Mouse (Mus musculus) CH12.LX (cell line): Measurements from ENCODE around the gene Nkx2-5. TPM values are rescaled to one million over a fixed set of nuclear protein-coding genes. Genes with fewer than 3 reads are reported as not detected.

ENCODE experiments used
- DNase-seq: peaks from one replicate; pipeline ENCODE4 v3.0.0-alpha.2; 2013; ENCODE audit errors: extremely low read depth
- H3K27ac ChIP-seq: 2 replicates; pipeline ENCODE4 v1.5.1; 2012; ENCODE audit warnings: low read depth, mild to moderate bottlenecking, control low read depth, moderate library complexity; ENCODE audit not compliant: insufficient read depth
- H3K27me3 ChIP-seq: replicated peaks from 2 replicates; pipeline ENCODE3; 2012; ENCODE audit warnings: inconsistent platforms
- H3K36me3 ChIP-seq, 2 experiments: replicated peaks in 1 of 2; 2 replicates each; pipeline versions ENCODE3 to v1.6.1; 2012; ENCODE audit warnings: inconsistent platforms in 1 of 2, low read length in 1 of 2, mild to moderate bottlenecking in 1 of 2, mixed read lengths in 1 of 2, moderate library complexity in 1 of 2; ENCODE audit not compliant: control insufficient read depth in 1 of 2, insufficient read depth in 1 of 2
- H3K4me1 ChIP-seq, 2 experiments: 2 replicates each; pipeline ENCODE4 v1.6.1; 2012; ENCODE audit warnings: inconsistent platforms in 1 of 2, moderate library complexity in 1 of 2; ENCODE audit not compliant: insufficient read depth in 2 of 2, control insufficient read depth in 1 of 2
- H3K4me2 ChIP-seq: 2 replicates; pipeline ENCODE4 v1.6.1; 2012; ENCODE audit warnings: low read depth, mild to moderate bottlenecking, control low read depth; ENCODE audit not compliant: poor library complexity, insufficient read depth, severe bottlenecking
- H3K4me3 ChIP-seq, 3 experiments: fragments of 150-350 bp in 1 of 3; sonication (generic) in 1 of 3; replicated peaks in 1 of 3; 2 replicates each; pipeline versions ENCODE3 to v1.5.1; 2011 to 2012; ENCODE audit warnings: low read depth in 2 of 3, low read length in 2 of 3, mild to moderate bottlenecking in 2 of 3, moderate library complexity in 2 of 3, control low read depth in 1 of 3, improper control_type of control experiment in 1 of 3, inconsistent platforms in 1 of 3, mixed read lengths in 1 of 3; ENCODE audit not compliant: poor library complexity in 1 of 3
- H3K79me2 ChIP-seq: replicated peaks from 2 replicates; pipeline ENCODE4 v1.6.1; 2012; ENCODE audit warnings: mild to moderate bottlenecking, moderate library complexity; ENCODE audit not compliant: control insufficient read depth, poor library complexity, insufficient read depth, severe bottlenecking; ENCODE audit errors: extremely low read depth
- H3K9ac ChIP-seq: 2 replicates; pipeline ENCODE4 v1.6.1; 2012; ENCODE audit warnings: low read depth, mild to moderate bottlenecking, control low read depth, moderate library complexity; ENCODE audit not compliant: insufficient read depth
- H3K9me3 ChIP-seq: replicated peaks from 2 replicates; pipeline ENCODE3; 2012; ENCODE audit warnings: low read length, inconsistent platforms, mixed read lengths
- BHLHE40 ChIP-seq: IDR thresholded peaks from 2 replicates; pipeline ENCODE4 v1.6.1; 2011; ENCODE audit warnings: mild to moderate bottlenecking, low read depth, low read length, improper control_type of control experiment
- CHD1 ChIP-seq: IDR thresholded peaks from 2 replicates; pipeline ENCODE4 v1.6.1; 2012; ENCODE audit warnings: low read depth, low read length, improper control_type of control experiment, inconsistent platforms
- CHD2 ChIP-seq: IDR thresholded peaks from 2 replicates; pipeline ENCODE4 v1.6.1; 2011; ENCODE audit warnings: low read length, improper control_type of control experiment
- CTCF ChIP-seq, 2 experiments: IDR thresholded peaks in 1 of 2; conservative IDR thresholded peaks in 1 of 2; 2 replicates each; pipeline ENCODE4 v1.5.1; 2011 to 2012; ENCODE audit warnings: low read depth in 2 of 2, low read length in 2 of 2, improper control_type of control experiment in 1 of 2, inconsistent platforms in 1 of 2, mild to moderate bottlenecking in 1 of 2, moderate library complexity in 1 of 2
- E2F4 ChIP-seq: IDR thresholded peaks from 2 replicates; pipeline ENCODE4 v1.6.1; 2011; ENCODE audit warnings: low read depth, low read length, improper control_type of control experiment; ENCODE audit not compliant: insufficient replicate concordance
- ELF1 ChIP-seq: IDR thresholded peaks from 2 replicates; pipeline ENCODE4 v1.6.1; 2014; ENCODE audit warnings: low read depth, mild to moderate bottlenecking, inconsistent platforms, low read length, improper control_type of control experiment
- EP300 ChIP-seq: IDR thresholded peaks from 2 replicates; pipeline ENCODE4 v1.6.1; 2011; ENCODE audit warnings: low read length, improper control_type of control experiment
- ETS1 ChIP-seq: conservative IDR thresholded peaks from 2 replicates; pipeline ENCODE4 v1.6.1; 2012; ENCODE audit warnings: low read depth, mild to moderate bottlenecking, inconsistent platforms, low read length, improper control_type of control experiment, moderate library complexity
- GABPA ChIP-seq: IDR thresholded peaks from 2 replicates; pipeline ENCODE4 v1.6.1; 2012; ENCODE audit warnings: low read depth, low read length, improper control_type of control experiment, inconsistent platforms; ENCODE audit not compliant: insufficient replicate concordance
- HCFC1 ChIP-seq: IDR thresholded peaks from 2 replicates; pipeline ENCODE4 v1.6.1; 2012; ENCODE audit warnings: low read depth, mild to moderate bottlenecking, inconsistent platforms, low read length, improper control_type of control experiment
- IRF4 ChIP-seq: IDR thresholded peaks from 2 replicates; pipeline ENCODE4 v1.6.1; 2014; ENCODE audit warnings: low read depth, mild to moderate bottlenecking, inconsistent platforms, low read length, improper control_type of control experiment
- JUN ChIP-seq: IDR thresholded peaks from 2 replicates; pipeline ENCODE4 v1.6.1; 2011; ENCODE audit warnings: low read depth, mild to moderate bottlenecking, low read length, improper control_type of control experiment, moderate library complexity; ENCODE audit not compliant: insufficient read depth
- JUND ChIP-seq: conservative IDR thresholded peaks from 2 replicates; pipeline ENCODE4 v1.6.1; 2011; ENCODE audit warnings: low read depth, low read length, improper control_type of control experiment
- KAT2A ChIP-seq: IDR thresholded peaks from 2 replicates; pipeline ENCODE4 v1.6.1; 2012; ENCODE audit warnings: low read length, improper control_type of control experiment, inconsistent platforms; ENCODE audit not compliant: insufficient replicate concordance
- MAFK ChIP-seq: IDR thresholded peaks from 2 replicates; pipeline ENCODE4 v1.6.1; 2011; ENCODE audit warnings: low read length, improper control_type of control experiment; ENCODE audit not compliant: insufficient replicate concordance
- MAX ChIP-seq: IDR thresholded peaks from 2 replicates; pipeline ENCODE4 v1.6.1; 2011; ENCODE audit warnings: low read length, improper control_type of control experiment
- MAZ ChIP-seq: IDR thresholded peaks from 2 replicates; pipeline ENCODE4 v1.6.1; 2012; ENCODE audit warnings: low read depth, mild to moderate bottlenecking, inconsistent platforms, low read length, improper control_type of control experiment, moderate library complexity
- MEF2A ChIP-seq: IDR thresholded peaks from 2 replicates; pipeline ENCODE4 v1.6.1; 2014; ENCODE audit warnings: low read depth, mild to moderate bottlenecking, inconsistent platforms, low read length, improper control_type of control experiment, borderline replicate concordance
- MXI1 ChIP-seq: IDR thresholded peaks from 2 replicates; pipeline ENCODE4 v1.6.1; 2011; ENCODE audit warnings: mild to moderate bottlenecking, low read depth, low read length, improper control_type of control experiment
- MYC ChIP-seq: IDR thresholded peaks from 2 replicates; pipeline ENCODE4 v1.6.1; 2011; ENCODE audit warnings: low read depth, mild to moderate bottlenecking, improper control_type of control experiment, low read length
- NELFE ChIP-seq: IDR thresholded peaks from 2 replicates; pipeline ENCODE4 v1.6.1; 2011; ENCODE audit warnings: low read depth, low read length, improper control_type of control experiment
- NRF1 ChIP-seq: IDR thresholded peaks from 2 replicates; pipeline ENCODE4 v1.6.1; 2014; ENCODE audit warnings: low read depth, mild to moderate bottlenecking, inconsistent platforms, low read length, improper control_type of control experiment, moderate library complexity
- PAX5 ChIP-seq: IDR thresholded peaks from 2 replicates; pipeline ENCODE4 v1.6.1; 2012; ENCODE audit warnings: low read length, inconsistent platforms, mixed read lengths
- POLR2A ChIP-seq: IDR thresholded peaks from 2 replicates; pipeline ENCODE4 v1.6.1; 2011; ENCODE audit warnings: low read depth, mild to moderate bottlenecking, improper control_type of control experiment, low read length
- POLR2AphosphoS2 ChIP-seq: IDR thresholded peaks from 2 replicates; pipeline ENCODE4 v1.6.1; 2011; ENCODE audit warnings: low read depth, low read length, improper control_type of control experiment
- RAD21 ChIP-seq: IDR thresholded peaks from 2 replicates; pipeline ENCODE4 v1.6.1; 2011; ENCODE audit warnings: low read depth, mild to moderate bottlenecking, low read length, improper control_type of control experiment, moderate library complexity
- RCOR1 ChIP-seq: conservative IDR thresholded peaks from 2 replicates; pipeline ENCODE4 v1.6.1; 2012; ENCODE audit warnings: low read depth, mild to moderate bottlenecking, inconsistent platforms, low read length, improper control_type of control experiment
- SIN3A ChIP-seq: IDR thresholded peaks from 2 replicates; pipeline ENCODE4 v1.6.1; 2012; ENCODE audit warnings: low read length, improper control_type of control experiment, inconsistent platforms
- SMC3 ChIP-seq: IDR thresholded peaks from 2 replicates; pipeline ENCODE4 v1.6.1; 2011; ENCODE audit warnings: low read depth, low read length, improper control_type of control experiment
- TBP ChIP-seq: conservative IDR thresholded peaks from 2 replicates; pipeline ENCODE4 v1.6.1; 2011; ENCODE audit warnings: low read depth, low read length, improper control_type of control experiment
- TCF12 ChIP-seq: IDR thresholded peaks from 2 replicates; pipeline ENCODE4 v1.6.1; 2014; ENCODE audit warnings: low read depth, mild to moderate bottlenecking, inconsistent platforms, low read length, improper control_type of control experiment
- UBTF ChIP-seq: IDR thresholded peaks from 2 replicates; pipeline ENCODE4 v1.6.1; 2012; ENCODE audit warnings: low read depth, mild to moderate bottlenecking, inconsistent platforms, low read length, improper control_type of control experiment, moderate library complexity
- USF1 ChIP-seq: IDR thresholded peaks from 2 replicates; pipeline ENCODE4 v1.6.1; 2014; ENCODE audit warnings: low read depth, mild to moderate bottlenecking, inconsistent platforms, low read length, improper control_type of control experiment
- USF2 ChIP-seq: conservative IDR thresholded peaks from 2 replicates; pipeline ENCODE4 v1.6.1; 2011; ENCODE audit warnings: low read depth, low read length, improper control_type of control experiment
- ZC3H11A ChIP-seq: IDR thresholded peaks from 2 replicates; pipeline ENCODE4 v1.6.1; 2012; ENCODE audit warnings: low read depth, mild to moderate bottlenecking, inconsistent platforms, low read length, improper control_type of control experiment
- ZKSCAN1 ChIP-seq: IDR thresholded peaks from 2 replicates; pipeline ENCODE4 v1.6.1; 2012; ENCODE audit warnings: low read depth, inconsistent platforms, low read length, improper control_type of control experiment, borderline replicate concordance
- ZMIZ1 ChIP-seq: IDR thresholded peaks from 2 replicates; pipeline ENCODE4 v1.6.1; 2012; ENCODE audit warnings: low read depth, mild to moderate bottlenecking, inconsistent platforms, low read length, improper control_type of control experiment
- ZNF384 ChIP-seq: IDR thresholded peaks from 2 replicates; pipeline ENCODE4 v1.6.1; 2012; ENCODE audit warnings: low read depth, low read length, improper control_type of control experiment, inconsistent platforms
- dilution Hi-C: fragments of 300-500 bp; cut with MboI; formaldehyde crosslinking; loops from 2 replicates; pipeline ENCODE4 v1.14.3; 2020; ENCODE audit warnings: low sequenced_read_pairs; ENCODE audit not compliant: extremely low pct_unique_long_range_greater_than_20kb, extremely low pct_ligation_motif_present
- in situ Hi-C: fragments of 300-500 bp; cut with MboI; formaldehyde crosslinking; loops from 3 replicates; pipeline ENCODE4 v1.14.3; 2019; ENCODE audit warnings: low sequenced_read_pairs, low pct_ligation_motif_present, low pct_unique_long_range_greater_than_20kb, mixed read lengths
- polyA plus RNA-seq: library from polyadenylated mRNA; unstranded; fragments of >175 nt; gene quantifications from 2 replicates; pipeline ENCODE4 v1.2.1, GENCODE M21; 2012; ENCODE audit warnings: low read depth; ENCODE audit not compliant: insufficient read length
- total RNA-seq, 2 experiments: library from RNA; depleted of rRNA; stranded (reverse); fragments of 300-350 nt in 1 of 2; fragments of >200 nt in 1 of 2; gene quantifications; 2 replicates each; pipeline ENCODE4 v1.2.3; 2012 to 2014

Nkx2-5 gene
- total and polyA plus RNA-seq, 3 experiments = not detected

- H3K4me2 ChIP-seq = no peak overlapping the region
- TF ChIP-seq PAX5 (no peak), USF1 (no peak), JUN (no peak; the same call in 1 of the 2 replicates), TBP (no peak), POLR2AphosphoS2 (no peak), E2F4 (no peak), RCOR1 (no peak), SIN3A (no peak), ZC3H11A (no peak), IRF4 (peak; percentile 82), CTCF (conservative IDR thresholded peaks at IDR 0.05 in 1 of 2, IDR thresholded peaks at IDR 0.05 in 1 of 2; ENCODE audit: low read depth in 2 of 2, low read length in 2 of 2) (no peak), CHD1 (no peak), NELFE (no peak), ETS1 (0 out of 2 replicates have a peak, but pooled peaks have one; percentile 24), UBTF (no peak), ZMIZ1 (no peak), NRF1 (no peak), MXI1 (no peak), MEF2A (peak; percentile 54; the same call in 1 of the 2 replicates), GABPA (no peak), MAZ (no peak), ZNF384 (no peak), USF2 (no peak), RAD21 (no peak), MAX (no peak), HCFC1 (no peak), POLR2A (no peak), KAT2A (no peak), SMC3 (no peak), ELF1 (no peak), CHD2 (0 out of 2 replicates have a peak, but pooled peaks have one; percentile 21), EP300 (peak; percentile 80), TCF12 (peak; percentile 62; the same call in 1 of the 2 replicates), ZKSCAN1 (no peak), BHLHE40 (peak; percentile 50), MYC (no peak), JUND (0 out of 2 replicates have a peak, but pooled peaks have one; percentile 57), MAFK (no peak)
- TF ChIP-seq, all 38 proteins: peak for 8
- Histone ChIP-seq H3K9ac (no peak overlapping the region), H3K36me3 (peaks cover 6 to 10% of the 10 kb centered on the region in 2 experiments), H3K9me3 (no peaks in the 10 kb centered on the region), H3K27ac (no peak overlapping the region), H3K27me3 (no peaks in the 10 kb centered on the region), H3K4me1 (peaks cover 22 to 36% of the 10 kb centered on the region in 2 experiments), H3K4me3 (no peak overlapping the region), H3K79me2 (no peaks in the 10 kb centered on the region)
- DNase-seq = no peak
- in situ Hi-C loops (no loop called here), dilution Hi-C loops (no loop called here)
Measured at GRCm38 (mm10) chr17:26797379-26798128, 47.3 kb downstream of the Nkx2-5 start.
